Mouse (Mus musculus) layer of hippocampus, adult 9-11 months (tissue): Measurements from ENCODE around the gene Clstn1.

Source experiments
- DNase-seq: peaks from one replicate; pipeline ENCODE4 v3.0.0; 2022

Clstn1 gene

DNA sequence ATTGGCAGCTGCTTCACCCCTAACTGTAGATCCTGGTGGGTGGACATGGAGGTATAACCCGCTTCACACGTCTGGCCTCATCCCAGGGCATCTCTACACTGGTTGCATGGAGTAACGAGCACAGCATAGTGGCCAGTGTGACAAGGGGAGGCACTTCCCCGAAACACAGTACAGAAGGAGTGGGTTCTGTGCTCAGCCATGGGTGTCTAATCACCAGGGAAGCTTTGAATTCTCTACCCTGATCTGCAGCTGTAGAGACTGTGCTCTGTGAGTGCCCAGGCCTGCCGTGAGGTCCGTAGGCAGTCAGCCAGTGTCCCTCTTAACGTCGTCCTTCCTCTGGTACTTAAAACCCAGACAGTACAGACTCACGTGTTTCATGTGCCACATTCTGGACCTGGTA lies 54.6 kb downstream of the Clstn1 start:
- no peak for DNase-seq

DNA sequence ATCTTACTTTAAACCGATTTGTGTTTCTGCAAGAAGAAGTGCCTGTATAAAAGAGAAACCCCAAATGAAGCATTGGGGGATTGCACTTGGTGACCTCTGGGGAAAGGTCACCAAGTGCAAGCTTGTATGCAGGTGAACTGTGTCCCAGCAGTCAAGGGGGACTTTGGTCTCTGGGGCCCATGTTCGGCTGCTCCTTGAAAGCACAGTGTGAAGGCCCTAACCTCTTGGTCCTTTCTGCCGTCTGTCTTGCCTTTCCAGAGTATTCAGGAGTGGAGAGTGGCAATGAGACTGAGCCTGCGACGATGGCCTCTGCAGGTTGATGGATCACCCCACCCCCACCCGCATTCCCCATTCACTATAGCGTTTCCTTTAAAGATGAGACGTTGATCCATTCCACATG lies 55.1 kb downstream of the Clstn1 start:
- DNase-seq, result no peak

DNA sequence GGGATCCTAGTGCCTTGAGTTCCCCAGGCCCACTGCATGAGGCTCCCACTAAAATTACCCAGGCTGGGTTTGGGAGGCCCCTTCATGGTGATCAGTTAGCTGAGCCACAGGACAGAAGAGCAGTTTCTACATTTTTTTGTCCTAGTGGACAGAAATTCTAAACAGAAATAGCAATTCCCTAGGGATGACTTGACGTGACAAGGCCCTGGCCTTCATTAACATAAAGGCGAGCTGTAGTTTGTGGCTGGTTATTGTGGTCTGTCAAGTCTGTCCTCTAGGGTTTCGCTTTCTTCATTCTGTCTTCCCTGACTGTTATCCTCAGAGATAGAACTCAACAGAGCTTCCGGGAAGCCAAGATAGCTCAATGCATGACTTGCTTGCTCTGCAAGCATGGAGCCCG lies 55.7 kb downstream of the Clstn1 start:
- no peak for DNase-seq

DNA sequence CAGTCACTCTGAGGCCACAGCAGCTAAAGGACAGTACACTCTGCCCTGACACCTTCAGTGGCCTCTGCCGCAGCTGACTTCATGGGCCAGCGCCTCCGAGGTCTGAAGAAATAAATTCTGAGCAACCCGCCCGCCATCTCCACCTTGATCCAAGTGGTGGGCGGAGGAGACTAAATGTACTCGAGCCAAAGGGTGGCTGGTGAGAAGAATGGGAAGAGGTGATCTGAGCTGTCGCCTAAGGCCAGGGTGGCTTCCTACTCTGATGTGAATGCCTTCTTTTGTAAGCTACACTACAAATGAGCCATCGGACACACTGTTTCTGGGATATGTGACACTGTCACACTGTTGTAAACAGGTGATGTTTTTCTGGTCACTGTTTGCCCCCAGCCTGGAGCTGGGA lies 59.5 kb downstream of the Clstn1 start:
- DNase-seq, result no peak

DNA sequence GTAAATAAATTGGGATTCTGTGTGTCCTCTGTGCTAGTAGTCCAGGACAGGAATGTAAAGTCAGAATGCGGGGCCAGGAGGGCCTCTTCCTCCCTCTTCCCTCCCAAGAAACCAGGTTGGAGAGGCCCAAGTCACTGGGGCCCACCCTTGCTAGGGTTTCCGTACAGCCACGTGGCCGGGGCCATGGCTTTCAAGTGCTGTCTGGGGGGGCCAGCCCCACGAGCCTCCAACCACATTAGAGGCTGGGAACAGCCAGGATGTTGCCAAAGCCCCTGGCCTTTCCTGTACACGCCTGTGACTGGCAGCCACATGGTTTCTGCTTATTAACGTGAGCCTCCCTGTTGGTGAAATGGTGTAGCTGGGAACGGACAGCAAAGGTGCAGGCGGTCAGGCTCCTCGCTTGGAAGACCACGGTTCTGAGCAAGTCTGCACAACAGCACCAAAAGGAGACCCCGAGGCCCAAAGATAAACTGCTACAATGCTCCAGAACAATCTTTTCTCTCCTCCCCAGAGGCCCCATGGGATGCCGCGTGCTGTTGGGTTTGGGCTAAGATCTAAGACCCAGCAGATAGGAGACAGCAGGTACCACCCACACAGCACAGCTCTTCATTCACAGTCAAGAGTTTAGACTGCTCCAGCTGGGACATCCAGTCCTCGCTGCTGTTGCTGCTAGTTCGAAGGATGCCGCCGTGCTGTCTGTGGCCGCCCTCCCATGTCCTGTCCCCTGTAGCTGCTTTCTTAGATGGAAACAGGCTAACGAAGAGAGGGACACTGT lies 62.0 kb downstream of the Clstn1 start:
- DNase-seq, result peak; percentile 88

DNA sequence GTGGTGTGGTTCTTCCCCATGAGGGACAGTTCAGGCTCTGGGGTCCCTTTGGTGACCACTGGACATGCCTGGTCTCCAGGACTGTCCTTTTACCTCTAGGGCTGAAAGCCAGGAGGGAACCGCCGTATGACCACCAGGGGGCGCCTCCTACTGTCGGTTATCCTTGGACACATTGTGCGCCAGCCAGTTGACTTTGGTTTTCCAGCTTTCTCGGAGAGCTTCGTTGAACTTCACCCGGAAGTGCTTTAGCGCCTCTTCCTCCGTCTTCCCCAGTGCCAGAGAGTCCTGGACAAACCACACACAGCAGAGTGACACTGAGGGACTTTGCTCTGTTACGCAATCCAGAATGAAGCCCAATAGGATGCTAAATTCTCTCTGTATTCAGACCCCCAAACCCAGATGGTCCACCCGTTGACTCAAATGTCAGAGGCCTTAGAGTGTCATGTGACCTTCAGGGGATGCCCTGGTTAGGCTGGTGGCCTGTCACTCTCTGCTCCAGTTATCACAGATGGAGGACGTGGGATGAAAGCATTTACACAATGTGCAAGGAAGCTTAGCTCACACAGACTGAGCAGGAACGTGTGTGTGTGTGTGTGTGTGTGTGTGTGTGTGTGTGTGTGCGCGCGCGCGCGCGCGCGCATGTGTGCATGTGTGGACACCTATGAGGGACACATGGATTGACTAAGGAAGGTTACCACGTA lies 64.4 kb downstream of the Clstn1 start:
- peak; percentile 71 for DNase-seq

DNA sequence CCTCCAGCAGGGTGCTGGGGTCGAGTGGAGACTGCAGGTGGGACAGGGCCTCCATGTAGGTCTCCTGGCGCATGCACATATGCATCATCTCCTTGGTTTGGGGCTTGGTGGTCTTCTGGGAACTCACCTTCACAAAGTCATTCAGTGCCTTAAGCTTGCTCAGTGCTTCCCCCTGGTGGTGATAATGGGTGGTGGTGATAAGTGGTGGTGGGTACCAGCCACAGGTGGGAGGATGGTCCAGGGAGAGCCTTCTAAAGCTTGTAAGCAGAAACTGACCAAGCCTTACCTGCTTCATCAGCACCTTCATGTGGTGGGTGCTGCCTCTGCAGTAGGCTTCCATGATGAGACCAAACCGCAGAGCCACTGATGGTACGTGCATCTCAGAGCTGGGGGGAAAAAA lies 68.0 kb downstream of the Clstn1 start:
- DNase-seq, result no peak

DNA sequence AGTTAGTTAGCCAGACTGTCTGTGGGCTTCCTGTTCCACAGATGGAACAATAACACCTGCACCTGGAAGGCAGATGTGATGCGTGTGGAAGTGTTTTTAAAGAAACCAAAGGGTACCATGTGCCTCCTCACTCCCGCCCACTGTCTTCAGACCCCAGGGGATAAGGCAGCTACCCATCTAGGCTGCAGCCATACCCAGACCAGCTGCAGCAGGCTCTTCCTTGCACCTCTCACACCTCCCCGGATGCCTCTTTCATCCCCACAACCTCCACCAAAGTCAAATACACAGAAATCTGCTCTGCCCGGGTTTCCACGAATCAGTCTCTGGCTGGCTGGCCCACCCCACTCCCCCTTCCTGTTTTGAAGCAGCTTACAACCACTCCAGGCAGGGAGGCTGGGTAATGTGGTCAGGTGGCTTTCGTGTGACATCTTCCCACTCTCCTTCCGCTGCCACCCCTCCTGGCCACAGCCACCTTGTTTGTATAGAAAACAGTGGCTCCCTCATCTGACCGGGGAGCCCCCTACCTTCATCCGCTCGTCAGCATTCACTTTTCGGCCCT lies 71.7 kb downstream of the Clstn1 start:
- DNase-seq, result no peak

DNA sequence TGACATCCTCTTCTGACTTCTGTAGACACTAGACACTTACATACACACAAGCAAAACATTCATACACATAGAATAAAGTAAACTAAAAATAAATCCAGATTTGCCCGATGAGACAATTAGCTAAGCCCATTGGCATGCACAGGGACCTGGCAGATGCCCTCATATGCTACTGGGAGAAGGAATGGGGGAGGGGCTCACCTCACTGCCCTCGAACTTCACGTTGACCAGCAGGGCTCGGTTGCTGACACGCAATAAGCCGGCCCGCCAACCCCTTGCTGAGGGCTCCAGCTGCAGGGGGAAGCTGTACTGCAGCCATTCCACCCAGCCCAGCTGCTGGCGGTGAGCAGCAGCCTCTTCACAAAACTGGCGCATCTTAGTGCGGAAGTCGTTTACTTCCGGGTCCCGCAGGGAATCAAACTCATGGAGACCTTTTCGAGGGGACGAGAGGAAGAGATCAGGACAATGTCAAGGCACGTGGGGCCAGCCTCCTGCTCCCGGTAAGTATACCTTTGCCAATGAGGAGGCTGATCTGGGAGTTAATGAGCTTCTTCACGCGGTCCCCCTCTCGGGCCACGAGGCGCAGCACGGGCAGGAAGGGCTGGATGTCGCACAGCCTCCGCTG lies 73.3 kb downstream of the Clstn1 start:
- no peak for DNase-seq

DNA sequence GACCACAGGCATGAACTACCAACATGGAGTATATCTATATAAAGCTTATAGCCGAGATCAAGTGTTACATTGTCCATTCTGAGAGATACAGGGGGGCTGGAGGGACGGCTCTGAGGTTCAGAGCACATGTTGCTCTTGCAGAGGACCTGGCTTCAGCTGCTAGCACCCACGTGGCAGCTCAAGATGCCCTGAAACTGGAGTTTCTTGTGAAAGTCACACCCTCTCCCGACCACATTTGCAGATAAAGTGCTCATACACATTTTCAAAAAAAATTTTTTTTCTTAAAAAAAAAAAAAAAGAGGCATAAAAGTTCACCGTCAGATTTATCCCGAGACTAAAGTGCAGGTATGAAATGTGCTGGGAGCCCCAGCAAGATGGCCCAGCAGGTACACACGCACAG lies 74.3 kb downstream of the Clstn1 start:
- DNase-seq, result no peak

DNA sequence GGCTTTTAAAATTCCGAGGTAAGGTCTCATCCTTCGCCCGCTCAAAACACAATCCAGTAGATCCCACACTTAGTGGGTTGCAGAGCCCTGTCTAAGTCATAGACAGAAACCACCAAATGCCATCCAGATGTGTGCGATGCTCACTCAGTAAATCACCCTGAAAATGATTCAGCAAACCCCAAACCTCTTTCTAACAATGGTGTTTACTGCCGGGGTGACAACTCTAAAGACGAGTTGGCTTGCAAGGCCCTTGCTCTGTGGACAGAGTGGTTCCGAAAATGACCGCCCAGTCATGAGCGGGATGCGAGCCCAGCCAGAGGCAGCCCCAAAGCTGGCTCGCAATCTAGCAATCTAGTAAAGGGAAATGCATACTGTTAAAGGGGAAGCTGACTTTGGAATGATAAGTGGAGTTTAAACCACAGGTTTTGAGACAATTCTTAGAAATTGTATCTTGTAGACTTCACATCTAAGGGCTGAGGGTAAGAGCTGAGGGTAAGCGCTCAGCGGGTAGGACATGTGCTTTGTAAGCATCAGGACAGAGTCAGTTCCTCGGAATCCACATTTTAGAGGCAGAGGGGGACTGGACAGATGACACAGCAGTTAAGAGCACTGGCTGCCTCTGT lies 75.8 kb downstream of the Clstn1 start:
- no peak for DNase-seq

DNA sequence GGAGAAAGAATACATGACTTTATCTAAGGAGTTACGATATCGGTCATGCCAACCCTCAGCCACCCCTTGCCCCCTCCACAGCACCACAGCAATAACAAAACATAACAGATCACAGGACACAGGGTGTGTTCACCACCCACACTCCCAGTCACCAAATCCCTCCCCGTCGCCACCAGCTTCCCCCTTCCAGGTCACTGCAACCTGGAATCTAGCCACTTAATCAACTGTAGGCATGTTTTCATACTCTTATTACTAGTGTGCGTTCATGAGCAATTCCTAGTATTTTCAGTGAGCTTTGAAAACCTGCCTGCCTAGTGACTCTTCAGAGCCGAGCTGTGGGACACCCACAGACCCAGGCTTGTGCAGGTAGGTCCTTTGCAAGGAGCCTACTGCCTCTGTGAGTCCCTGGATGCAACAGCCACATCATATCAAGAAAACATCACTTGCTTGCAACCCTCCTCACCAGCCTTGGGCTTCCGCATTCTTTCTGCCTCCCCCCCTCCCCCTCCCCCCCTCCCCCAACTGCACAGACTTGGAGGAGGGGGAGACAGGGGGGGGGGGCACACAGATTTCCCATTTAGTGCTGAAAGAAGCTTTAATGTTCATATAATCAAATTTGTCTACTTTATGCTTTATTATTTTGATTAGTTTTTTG lies 77.7 kb downstream of the Clstn1 start:
- no peak for DNase-seq

DNA sequence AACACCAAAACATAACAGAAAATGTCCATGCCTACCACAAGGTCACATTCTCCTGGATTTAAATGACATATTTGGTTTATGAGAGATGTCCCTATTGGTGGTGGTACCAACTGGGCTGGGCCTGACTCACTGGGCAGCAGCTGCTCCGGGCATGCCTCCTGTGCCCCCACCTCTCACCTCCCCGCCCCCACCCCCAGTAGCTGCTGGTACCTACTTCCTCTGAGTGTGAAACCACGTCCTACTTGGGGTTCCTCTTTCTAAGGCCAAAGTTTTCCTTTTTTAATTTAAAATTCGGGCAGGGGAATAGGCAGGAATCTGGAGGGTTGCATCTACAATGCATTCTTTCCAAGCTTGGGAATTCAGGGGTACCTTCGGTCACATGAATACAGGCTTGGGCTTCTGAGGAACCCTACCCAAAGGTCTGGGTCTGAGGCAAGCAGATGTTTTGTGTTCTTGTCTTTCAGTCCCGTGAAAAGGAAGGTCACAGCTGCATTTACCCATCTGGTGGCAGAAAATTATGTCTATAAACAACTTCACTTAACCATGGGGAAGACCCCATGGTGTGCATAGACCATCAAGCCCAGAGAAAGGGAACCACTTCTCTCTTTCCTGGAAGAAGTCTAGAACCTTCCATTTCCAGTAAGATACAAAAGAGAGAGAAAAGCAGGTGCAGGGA lies 78.9 kb downstream of the Clstn1 start:
- no peak for DNase-seq

DNA sequence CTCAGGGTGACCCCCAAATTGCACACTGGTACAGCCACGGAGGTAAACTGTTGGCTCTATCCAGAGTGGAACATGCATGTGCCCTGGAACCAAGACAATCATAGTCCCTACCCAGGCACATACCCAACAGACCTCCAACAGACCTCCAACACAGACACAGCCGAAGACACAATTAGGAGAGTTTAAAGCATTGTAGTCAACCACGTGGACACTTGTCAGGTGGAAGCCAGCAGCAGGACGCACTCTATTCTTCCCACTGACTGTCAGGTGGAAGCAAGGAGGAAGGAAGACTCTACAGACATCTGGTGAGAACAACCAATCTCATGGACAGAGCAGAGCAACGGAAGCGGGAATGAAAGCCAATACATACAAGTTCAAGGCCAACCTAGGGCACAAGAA lies 79.4 kb downstream of the Clstn1 start:
- DNase-seq, result no peak

DNA sequence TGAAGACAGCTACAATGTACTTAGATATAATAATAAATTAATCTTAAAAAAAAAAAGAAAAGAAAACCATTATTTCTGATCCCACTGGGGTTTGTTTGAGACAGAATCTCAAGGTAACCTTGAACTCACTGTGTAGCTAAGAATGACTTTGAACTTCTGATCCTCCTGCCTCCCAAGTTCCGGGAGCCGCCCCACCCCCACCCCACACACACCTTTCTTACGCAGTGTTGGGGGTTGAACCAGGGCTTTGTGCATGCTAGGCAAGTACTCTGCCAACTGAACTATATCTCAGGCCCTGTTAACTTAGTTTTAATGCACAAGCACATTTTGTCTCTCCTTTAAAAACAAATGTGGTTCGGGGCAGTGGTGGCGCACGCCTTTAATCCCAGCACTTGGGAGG lies 84.9 kb downstream of the Clstn1 start:
- no peak for DNase-seq

DNA sequence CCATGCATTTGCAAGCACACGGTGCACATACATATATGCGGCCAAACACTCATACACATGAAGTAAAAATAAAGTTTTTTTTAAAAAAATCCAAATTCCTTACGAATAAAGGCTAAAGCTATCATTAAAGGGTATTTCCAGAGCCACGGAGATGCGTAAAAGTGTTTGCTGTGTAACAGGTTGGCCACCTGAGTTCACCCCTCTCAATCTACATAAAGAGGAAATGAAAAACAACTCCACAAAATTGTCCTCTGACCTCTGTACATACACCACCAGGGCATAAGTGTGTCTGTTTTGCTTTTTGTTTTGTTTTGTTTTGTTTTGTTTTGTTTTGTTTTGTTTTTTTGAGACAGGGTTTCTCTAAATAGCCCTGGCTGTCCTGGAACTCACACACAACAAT lies 86.5 kb downstream of the Clstn1 start:
- DNase-seq, result no peak

DNA sequence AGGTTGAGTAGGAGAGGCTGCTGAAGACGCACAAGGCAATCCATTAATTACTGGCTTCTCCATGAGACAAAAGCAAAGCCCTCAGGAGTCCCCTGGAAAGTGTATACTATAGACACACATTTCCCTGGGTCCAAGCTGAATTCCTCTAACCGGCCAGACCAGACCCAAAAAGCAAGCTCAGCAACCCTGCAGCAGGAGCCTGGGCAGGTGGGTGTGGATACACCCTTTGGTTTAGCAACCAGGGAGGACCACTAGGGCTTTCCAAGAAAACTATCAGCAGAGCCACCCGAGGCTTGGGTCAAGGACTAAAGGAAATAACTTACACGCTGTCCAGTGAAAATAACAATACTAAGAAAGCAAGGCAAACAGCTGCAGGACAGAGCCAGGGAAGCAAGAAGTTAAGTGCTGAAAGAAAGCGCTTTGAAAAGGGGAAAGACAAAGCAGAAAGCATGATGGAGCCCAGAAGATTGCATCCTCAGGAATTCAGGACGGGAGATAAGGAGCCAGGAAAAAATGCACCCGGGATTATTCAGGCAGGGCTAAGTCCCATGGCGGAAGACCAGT lies 88.6 kb downstream of the Clstn1 start:
- no peak for DNase-seq

DNA sequence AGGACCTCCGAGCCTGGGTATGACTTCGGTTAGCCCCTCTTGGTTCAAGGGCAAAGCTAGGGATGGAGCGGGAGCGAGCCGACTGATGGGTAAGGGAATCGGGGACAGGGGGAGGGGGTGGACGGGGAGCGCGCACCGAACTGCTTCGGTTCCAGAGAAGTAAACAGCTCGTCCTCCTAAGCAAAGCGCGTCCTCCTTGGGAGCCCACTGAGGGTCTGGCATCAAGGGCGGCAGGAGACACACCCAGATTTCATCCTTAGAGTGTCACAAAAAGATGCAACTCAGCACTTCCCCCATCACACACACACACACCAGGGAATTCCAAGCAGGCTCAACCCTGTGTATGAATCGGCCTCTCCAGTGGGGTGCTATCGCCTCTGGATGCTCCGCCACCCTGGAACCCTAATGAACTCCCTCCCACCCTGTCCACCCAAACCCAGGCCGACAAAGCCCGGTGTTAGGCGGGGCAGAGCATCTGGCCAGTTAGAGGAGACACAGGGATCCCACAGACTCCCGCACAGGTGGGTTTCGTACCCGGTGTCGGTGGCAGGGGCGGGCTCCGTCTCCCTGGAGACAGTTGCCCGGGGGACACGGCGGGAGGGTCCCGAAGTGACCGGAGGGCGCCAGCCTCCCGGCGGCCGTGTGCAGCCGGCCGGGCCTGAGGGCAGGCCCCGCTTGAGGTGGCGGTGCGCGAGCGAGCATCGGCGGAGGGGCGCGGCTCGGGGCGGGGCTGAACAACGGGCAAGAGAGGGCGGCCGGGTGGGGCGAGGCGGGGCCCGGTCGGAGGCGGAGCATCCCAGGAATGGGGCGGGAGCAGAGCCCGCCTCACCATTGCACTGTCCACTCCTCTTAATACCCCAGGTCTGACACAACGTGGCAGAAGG lies 89.4 kb downstream of the Clstn1 start:
- DNase-seq, result peak; percentile 47

DNA sequence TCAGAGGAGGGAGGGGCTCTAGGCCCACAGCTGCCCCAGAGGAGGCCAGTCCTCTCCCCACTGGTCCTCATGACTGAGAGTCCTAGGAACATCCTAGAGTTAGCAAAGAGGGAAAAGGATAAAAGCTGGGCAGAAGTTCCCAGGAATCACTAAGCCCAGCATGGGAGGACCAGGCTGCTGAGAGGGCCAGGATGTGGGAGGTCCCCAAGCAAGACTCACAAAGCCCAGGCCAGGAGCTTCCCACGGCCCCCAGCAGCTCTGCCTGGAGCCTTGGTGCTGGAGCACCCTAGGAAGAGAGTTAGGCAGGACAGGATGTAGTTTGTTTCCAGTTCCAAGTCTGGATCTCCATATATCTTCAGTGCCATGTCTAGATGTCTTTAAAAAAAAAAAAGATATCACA lies 91.7 kb downstream of the Clstn1 start:
- DNase-seq, result no peak

DNA sequence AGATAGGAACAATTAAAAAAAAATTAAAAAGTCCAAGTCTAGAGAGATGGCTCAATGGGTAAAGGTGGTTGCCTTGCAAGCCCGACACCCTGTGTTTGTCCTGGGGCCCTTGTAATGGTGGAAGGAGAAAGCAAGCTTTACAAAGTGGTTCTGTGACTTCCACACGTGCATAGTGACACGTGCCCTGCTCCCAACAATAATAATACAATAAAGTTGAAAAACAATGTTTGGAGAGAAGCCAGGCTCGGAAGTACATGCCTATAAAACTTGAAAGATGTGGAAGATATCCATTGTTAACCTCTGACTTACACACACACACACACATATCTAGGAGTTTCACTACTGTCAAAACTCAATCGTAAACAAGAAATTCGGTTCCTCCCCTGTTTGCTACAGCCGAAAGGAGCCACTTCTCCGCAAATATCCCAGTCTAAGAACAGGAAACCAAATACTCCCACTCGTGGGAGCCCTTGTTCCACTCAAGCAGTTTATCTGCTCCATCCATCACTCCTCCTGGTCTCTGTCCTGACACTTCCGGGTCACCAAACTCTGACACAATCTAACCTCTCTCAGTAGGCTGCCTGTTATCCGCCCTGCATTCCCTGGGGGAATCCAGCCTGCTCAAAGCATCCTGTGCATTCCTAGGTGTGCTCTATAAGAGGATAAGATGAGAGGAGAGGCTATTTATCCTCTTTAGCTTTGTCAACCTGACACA lies 92.9 kb downstream of the Clstn1 start:
- DNase-seq, result no peak
